Mouse (Mus musculus): ENCODE measurements around the gene Gas2l1. TPM values are rescaled to one million over a fixed set of nuclear protein-coding genes. Genes with fewer than 3 reads are reported as not detected.

Gas2l1 gene
- polyA plus RNA-seq, 1 experiment from 2014 or later, result 24.9 TPM

DNA sequence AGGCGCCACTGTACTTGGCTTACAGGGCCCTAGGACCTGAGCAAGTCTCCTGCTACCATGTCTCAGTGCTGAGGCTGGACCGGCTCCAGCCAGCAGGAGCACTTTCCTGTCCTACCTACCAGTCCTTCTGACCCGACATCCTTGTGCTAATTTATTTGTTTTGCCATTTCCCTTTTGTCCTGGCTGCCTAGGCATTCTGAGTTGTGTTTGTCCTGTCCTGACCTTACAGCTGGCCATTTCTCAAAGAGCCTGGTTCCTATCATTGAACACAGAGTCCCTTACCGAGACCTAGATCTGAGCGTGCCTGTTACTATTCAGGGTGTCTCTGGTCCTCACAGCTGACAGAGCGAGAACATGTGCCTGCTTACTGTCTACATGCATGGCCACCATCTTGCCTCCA, 10.3 kb downstream of the Gas2l1 start:
- WGBS, result 63% methylated on average over 6 of the region's 6 CpGs
- ATAC-seq (ENCODE audit: low read depth), result no peak
- H3K9me3 ChIP-seq (ENCODE audit: control insufficient read depth, low read length), result no peaks in the 10 kb centered on the region
- H3K27me3 ChIP-seq (ENCODE audit: control insufficient read depth, insufficient read depth, low read length), result peaks cover 15% of the 10 kb centered on the region
- H3K4me3 ChIP-seq (ENCODE audit: low read depth, low read length), result no peak overlapping the region
- peaks cover 5% of the 10 kb centered on the region for H3K4me1 ChIP-seq (ENCODE audit: control insufficient read depth, insufficient read depth, low read length)
- H3K36me3 ChIP-seq (ENCODE audit: control insufficient read depth, insufficient read depth, low read length), result no peaks in the 10 kb centered on the region
- H3K27ac ChIP-seq (ENCODE audit: low read depth, low read length), result no peak overlapping the region
- no peak overlapping the region for H3K4me2 ChIP-seq (ENCODE audit: low read depth, low read length)
- H3K9ac ChIP-seq (replicated peaks; ENCODE audit: low read depth, low read length), result no peak overlapping the region

DNA sequence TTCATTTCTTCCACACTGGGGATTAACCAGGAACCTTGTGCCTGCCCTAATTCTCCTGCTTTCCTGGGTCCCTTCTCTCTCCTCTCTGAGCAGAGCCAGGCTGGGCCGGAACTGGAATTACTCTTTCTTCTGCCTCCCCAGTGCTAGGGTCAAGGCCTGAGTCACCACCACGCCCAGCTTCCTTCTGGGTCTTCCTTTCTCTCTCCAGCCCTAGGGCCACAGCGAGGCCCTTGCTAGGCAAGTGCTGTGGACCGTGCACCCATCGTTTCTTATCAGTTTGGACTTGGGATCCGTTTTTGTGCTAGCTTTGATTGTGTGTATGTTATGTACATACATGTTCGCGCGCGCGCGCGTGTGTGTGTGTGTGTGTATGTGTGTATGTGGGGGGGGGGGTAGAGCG, 11.0 kb downstream of the Gas2l1 start:
- peaks cover 5% of the 10 kb centered on the region for H3K4me1 ChIP-seq (ENCODE audit: control insufficient read depth, insufficient read depth, low read length)
- H3K27me3 ChIP-seq (ENCODE audit: control insufficient read depth, insufficient read depth, low read length), result peaks cover 8% of the 10 kb centered on the region
- no peak overlapping the region for H3K9ac ChIP-seq (replicated peaks; ENCODE audit: low read depth, low read length)
- no peak overlapping the region for H3K4me3 ChIP-seq (ENCODE audit: low read depth, low read length)
- no peaks in the 10 kb centered on the region for H3K36me3 ChIP-seq (ENCODE audit: control insufficient read depth, insufficient read depth, low read length)
- ATAC-seq (ENCODE audit: low read depth), result no peak
- no peak overlapping the region for H3K4me2 ChIP-seq (ENCODE audit: low read depth, low read length)
- no peaks in the 10 kb centered on the region for H3K9me3 ChIP-seq (ENCODE audit: control insufficient read depth, low read length)
- no peak overlapping the region for H3K27ac ChIP-seq (ENCODE audit: low read depth, low read length)
- WGBS, result 92% methylated on average over 13 of the region's 14 CpGs

DNA sequence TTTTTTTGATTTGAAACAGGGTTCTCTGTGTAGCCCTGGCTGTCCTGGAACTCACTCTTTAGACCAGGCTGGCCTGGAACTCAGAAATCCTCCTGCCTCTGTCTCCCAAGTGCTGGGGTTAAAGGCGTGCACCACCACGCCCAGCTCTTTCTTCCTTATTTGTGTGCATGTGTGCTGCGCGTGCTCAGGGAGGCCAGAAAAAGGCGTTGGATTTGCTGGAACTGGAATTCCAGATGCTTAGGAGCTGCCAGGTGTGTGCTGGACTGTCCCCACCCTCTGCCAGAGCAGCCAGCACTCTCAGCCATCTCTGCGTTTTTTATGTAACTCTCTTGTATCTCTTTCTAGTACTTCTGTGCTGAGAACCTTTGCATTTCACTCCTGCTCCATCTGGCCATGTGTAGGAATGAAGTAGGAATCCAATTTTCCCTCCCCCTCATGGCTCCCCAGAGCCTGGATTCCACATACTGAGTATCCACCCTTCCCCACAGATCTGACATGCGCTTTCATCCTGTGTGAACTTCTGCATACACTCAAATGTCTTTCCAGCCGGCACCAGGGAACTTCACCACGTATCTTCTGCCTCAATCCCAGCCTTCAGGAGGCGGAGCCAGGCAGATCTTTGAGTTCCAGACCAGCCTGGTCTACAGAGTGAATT, 12.8 kb downstream of the Gas2l1 start:
- H3K27me3 ChIP-seq (ENCODE audit: control insufficient read depth, insufficient read depth, low read length), result peaks cover 5% of the 10 kb centered on the region
- no peaks in the 10 kb centered on the region for H3K4me1 ChIP-seq (ENCODE audit: control insufficient read depth, insufficient read depth, low read length)
- no peak overlapping the region for H3K4me2 ChIP-seq (ENCODE audit: low read depth, low read length)
- no peak overlapping the region for H3K4me3 ChIP-seq (ENCODE audit: low read depth, low read length)
- H3K27ac ChIP-seq (ENCODE audit: low read depth, low read length), result no peak overlapping the region
- 78% methylated on average over 10 of the region's 10 CpGs for WGBS
- no peak for ATAC-seq (ENCODE audit: low read depth)
- H3K36me3 ChIP-seq (ENCODE audit: control insufficient read depth, insufficient read depth, low read length), result no peaks in the 10 kb centered on the region
- no peak overlapping the region for H3K9ac ChIP-seq (replicated peaks; ENCODE audit: low read depth, low read length)
- H3K9me3 ChIP-seq (ENCODE audit: control insufficient read depth, low read length), result no peaks in the 10 kb centered on the region

DNA sequence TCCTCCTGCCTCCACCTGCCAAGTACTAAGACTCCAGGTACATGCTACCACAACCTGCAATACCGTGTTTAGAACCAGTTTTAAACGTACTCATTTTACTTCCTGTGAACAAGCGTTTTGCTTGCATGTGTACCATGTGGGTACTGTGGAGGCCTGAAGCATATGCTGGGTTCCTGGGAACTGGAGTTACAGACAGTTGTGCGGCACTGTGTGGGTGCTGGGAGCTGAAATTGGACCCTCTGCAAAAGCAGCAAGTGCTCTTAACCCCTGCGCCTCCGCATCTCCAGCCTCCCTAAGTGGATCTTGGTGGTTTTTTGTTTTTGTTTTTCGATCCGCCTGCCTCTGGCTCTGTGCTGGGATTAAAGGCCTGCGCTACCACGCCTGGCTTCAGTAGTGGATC, 13.5 kb downstream of the Gas2l1 start:
- H3K4me3 ChIP-seq (ENCODE audit: low read depth, low read length), result no peak overlapping the region
- 84% methylated on average over 10 of the region's 10 CpGs for WGBS
- no peaks in the 10 kb centered on the region for H3K9me3 ChIP-seq (ENCODE audit: control insufficient read depth, low read length)
- no peaks in the 10 kb centered on the region for H3K4me1 ChIP-seq (ENCODE audit: control insufficient read depth, insufficient read depth, low read length)
- ATAC-seq (ENCODE audit: low read depth), result no peak
- no peak overlapping the region for H3K9ac ChIP-seq (replicated peaks; ENCODE audit: low read depth, low read length)
- H3K4me2 ChIP-seq (ENCODE audit: low read depth, low read length), result no peak overlapping the region
- H3K27me3 ChIP-seq (ENCODE audit: control insufficient read depth, insufficient read depth, low read length), result no peaks in the 10 kb centered on the region
- no peak overlapping the region for H3K27ac ChIP-seq (ENCODE audit: low read depth, low read length)
- H3K36me3 ChIP-seq (ENCODE audit: control insufficient read depth, insufficient read depth, low read length), result no peaks in the 10 kb centered on the region

DNA sequence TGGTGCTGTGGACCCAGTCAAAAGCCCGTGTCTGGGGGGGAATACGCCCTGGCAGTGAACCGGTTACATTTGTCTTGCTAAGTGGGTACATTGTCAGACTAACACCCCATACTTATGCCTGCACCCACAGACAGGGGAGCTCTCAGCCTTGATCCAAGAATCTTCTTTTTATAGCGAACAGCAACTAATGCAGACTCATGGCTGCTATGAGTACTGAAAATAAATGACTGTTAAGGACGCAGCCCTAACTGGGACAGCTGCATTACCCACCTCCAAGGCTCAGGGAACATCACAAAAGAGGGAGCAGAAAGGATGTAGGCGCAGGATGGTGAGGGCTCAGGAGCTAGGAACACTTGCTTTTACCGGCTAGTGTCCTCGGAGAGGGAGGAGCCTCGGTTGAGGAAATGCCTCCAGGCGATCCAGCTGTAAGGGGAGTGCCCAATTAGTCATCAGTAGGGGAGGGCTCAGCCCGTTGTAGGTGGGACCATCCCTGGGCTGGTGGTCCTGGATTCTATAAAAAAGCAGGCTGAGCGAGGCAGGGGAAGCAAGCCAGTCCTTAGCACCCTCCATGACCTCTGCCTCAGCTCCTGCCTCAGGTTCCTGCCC, 18.7 kb downstream of the Gas2l1 start:
- 47% methylated on average over 12 of the region's 12 CpGs for WGBS
- no peak overlapping the region for H3K4me3 ChIP-seq (ENCODE audit: low read depth, low read length)
- no peaks in the 10 kb centered on the region for H3K9me3 ChIP-seq (ENCODE audit: control insufficient read depth, low read length)
- H3K4me2 ChIP-seq (ENCODE audit: low read depth, low read length), result no peak overlapping the region
- H3K27me3 ChIP-seq (ENCODE audit: control insufficient read depth, insufficient read depth, low read length), result no peaks in the 10 kb centered on the region
- H3K36me3 ChIP-seq (ENCODE audit: control insufficient read depth, insufficient read depth, low read length), result peaks cover 10% of the 10 kb centered on the region
- no peak for ATAC-seq (ENCODE audit: low read depth)
- no peaks in the 10 kb centered on the region for H3K4me1 ChIP-seq (ENCODE audit: control insufficient read depth, insufficient read depth, low read length)
- H3K9ac ChIP-seq (replicated peaks; ENCODE audit: low read depth, low read length), result no peak overlapping the region
- no peak overlapping the region for H3K27ac ChIP-seq (ENCODE audit: low read depth, low read length)

DNA sequence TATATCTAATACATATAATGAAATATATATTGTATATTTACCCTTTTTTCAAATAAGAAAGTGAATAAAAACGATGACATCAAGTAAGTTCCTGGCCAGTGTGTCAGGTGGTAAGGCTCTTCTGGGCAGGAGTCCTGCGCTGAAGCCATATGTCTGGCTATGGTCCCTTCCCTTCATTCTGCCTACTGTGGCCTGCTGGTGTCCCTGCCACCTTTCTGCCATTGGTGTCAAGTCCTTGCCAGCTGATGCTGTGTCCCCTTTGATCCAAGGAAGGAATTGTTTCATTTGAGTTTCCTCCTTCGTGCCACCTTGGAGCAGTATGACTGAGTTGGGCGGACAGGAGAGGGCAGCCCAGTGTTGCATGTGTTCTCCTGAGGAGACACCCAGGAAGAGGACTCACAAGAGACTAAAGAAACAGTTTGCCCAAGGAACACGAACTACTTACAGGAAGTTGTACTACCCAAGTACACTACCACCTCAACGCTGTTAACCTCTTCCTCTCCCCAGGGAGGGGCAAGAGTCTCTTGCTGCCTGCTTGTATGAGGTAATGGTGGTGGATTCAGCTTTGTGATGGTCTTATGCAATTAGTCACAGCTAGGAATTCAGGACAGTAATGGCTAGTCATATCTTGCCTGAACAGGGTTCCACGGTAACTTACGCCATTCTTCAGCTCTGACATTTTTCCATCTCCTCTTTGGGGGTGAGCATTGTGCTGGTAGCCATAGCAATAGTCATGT, 22.3 kb downstream of the Gas2l1 start:
- 89% methylated on average over 8 of the region's 8 CpGs for WGBS
- Histone ChIP-seq H3K9ac (replicated peaks; ENCODE audit: low read depth, low read length) (no peak overlapping the region), H3K36me3 (ENCODE audit: control insufficient read depth, insufficient read depth, low read length) (peaks cover 39% of the 10 kb centered on the region), H3K27ac (ENCODE audit: low read depth, low read length) (no peak overlapping the region), H3K4me2 (ENCODE audit: low read depth, low read length) (no peak overlapping the region), H3K4me1 (ENCODE audit: control insufficient read depth, insufficient read depth, low read length) (no peaks in the 10 kb centered on the region), H3K27me3 (ENCODE audit: control insufficient read depth, insufficient read depth, low read length) (no peaks in the 10 kb centered on the region), H3K9me3 (ENCODE audit: control insufficient read depth, low read length) (no peaks in the 10 kb centered on the region), H3K4me3 (ENCODE audit: low read depth, low read length) (no peak overlapping the region)
- no peak for ATAC-seq (ENCODE audit: low read depth)

DNA sequence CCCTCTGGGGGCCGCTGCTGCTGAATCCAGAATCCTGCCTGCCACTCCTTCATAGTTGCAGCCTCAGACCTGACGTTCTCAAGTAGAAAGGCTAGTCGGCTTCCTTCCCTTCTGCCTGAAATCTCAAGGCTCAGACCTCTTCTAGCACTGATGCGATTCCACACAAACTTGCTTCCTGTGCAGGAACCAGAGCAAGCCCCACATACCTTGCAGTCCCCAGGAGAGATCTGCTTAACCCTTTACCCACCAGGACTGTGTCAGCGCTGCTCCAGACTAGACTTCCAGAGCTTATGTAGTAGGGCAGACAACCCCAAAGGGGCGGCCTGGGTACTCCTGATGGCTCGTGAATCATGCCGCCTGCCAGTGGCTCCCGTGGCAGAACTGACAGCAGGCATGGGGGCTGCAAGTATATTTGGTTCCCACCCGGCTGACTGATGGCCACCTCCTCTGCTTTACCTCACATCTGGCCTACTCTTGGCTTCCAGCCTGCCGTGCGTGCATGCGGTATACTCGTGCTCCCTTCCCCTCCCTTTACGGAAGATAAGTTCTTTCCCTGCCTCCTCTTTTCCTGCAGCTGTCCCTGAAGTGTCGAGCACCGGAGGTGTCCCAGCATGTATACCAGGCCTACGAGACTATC, 23.9 kb downstream of the Gas2l1 start:
- ATAC-seq (ENCODE audit: low read depth), result no peak
- 82% methylated on average over 18 of the region's 18 CpGs for WGBS
- Histone ChIP-seq H3K9me3 (ENCODE audit: control insufficient read depth, low read length) (no peaks in the 10 kb centered on the region), H3K9ac (replicated peaks; ENCODE audit: low read depth, low read length) (no peak overlapping the region), H3K27ac (ENCODE audit: low read depth, low read length) (no peak overlapping the region), H3K36me3 (ENCODE audit: control insufficient read depth, insufficient read depth, low read length) (peaks cover 51% of the 10 kb centered on the region), H3K4me3 (ENCODE audit: low read depth, low read length) (no peak overlapping the region), H3K4me1 (ENCODE audit: control insufficient read depth, insufficient read depth, low read length) (no peaks in the 10 kb centered on the region), H3K27me3 (ENCODE audit: control insufficient read depth, insufficient read depth, low read length) (no peaks in the 10 kb centered on the region), H3K4me2 (ENCODE audit: low read depth, low read length) (no peak overlapping the region)

DNA sequence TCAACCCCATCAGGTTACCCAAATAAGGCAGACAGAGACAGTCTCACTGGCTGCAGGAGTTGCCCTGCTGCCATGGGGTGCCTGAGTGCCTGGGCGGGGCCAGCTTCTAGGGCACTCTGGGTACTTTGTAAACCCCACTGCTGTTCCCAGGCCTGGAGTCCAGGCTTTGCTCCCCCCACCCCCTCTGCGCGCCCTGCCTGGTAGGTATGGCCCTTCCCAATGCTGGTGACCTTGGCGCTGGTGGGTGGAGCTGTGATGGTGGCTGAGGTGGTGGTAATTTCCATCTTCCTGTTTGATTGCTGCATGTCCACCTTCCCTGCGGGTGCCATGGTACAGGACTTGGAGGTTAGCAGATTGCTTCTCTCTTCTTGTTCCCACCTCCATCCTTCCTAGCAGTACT, 24.5 kb downstream of the Gas2l1 start:
- no peaks in the 10 kb centered on the region for H3K4me1 ChIP-seq (ENCODE audit: control insufficient read depth, insufficient read depth, low read length)
- no peak overlapping the region for H3K4me3 ChIP-seq (ENCODE audit: low read depth, low read length)
- peaks cover 51% of the 10 kb centered on the region for H3K36me3 ChIP-seq (ENCODE audit: control insufficient read depth, insufficient read depth, low read length)
- no peak overlapping the region for H3K4me2 ChIP-seq (ENCODE audit: low read depth, low read length)
- ATAC-seq (ENCODE audit: low read depth), result no peak
- no peaks in the 10 kb centered on the region for H3K9me3 ChIP-seq (ENCODE audit: control insufficient read depth, low read length)
- 96% methylated on average over 5 of the region's 5 CpGs for WGBS
- no peaks in the 10 kb centered on the region for H3K27me3 ChIP-seq (ENCODE audit: control insufficient read depth, insufficient read depth, low read length)
- H3K9ac ChIP-seq (replicated peaks; ENCODE audit: low read depth, low read length), result no peak overlapping the region
- no peak overlapping the region for H3K27ac ChIP-seq (ENCODE audit: low read depth, low read length)

Measured in neural tube, embryonic 14.5 days (tissue).